Mouse (Mus musculus) heart, embryonic 14.5 days (tissue): Measurements from ENCODE around the gene Gm11567. TPM values are rescaled to one million over a fixed set of nuclear protein-coding genes. Genes with fewer than 3 reads are reported as not detected.
"Not testable (repeated sequence)": the region's sequence is repeated elsewhere in the genome, so short reads cannot be mapped to it uniquely, and the experiment has no call there.

ENCODE experiments used
- ATAC-seq: fragments of 200-750 bp; cut with Nextera tagmentation; 2 replicates; pipeline ENCODE4 v1.8.0; 2017; ENCODE audit warnings: low read depth, moderate TSS enrichment; ENCODE audit not compliant: insufficient number of reproducible peaks, insufficient read depth, low FRiP score
- H3K27ac ChIP-seq, 2 experiments: fragments of 200-500 bp in 1 of 2; fragments of 300-500 bp in 1 of 2; sonication (generic) in 1 of 2; replicated peaks in 1 of 2; 2 replicates each; pipeline ENCODE4 v1.5.1; 2012 to 2014; ENCODE audit warnings: low read depth in 2 of 2, low read length in 2 of 2, control low read depth in 1 of 2, mild to moderate bottlenecking in 1 of 2, mixed read lengths in 1 of 2; ENCODE audit not compliant: control insufficient read depth in 1 of 2, insufficient read depth in 1 of 2
- H3K27me3 ChIP-seq: fragments of 300-500 bp; sonication (generic); 2 replicates; pipeline ENCODE4 v1.6.1; 2014; ENCODE audit warnings: mild to moderate bottlenecking, low read length, control low read depth; ENCODE audit not compliant: control insufficient read depth, insufficient read depth
- H3K36me3 ChIP-seq: fragments of 300-500 bp; sonication (generic); 2 replicates; pipeline ENCODE4 v1.6.1; 2014; ENCODE audit warnings: mild to moderate bottlenecking, control low read depth, low read length, mixed read lengths; ENCODE audit not compliant: control insufficient read depth, insufficient read depth
- H3K4me1 ChIP-seq, 2 experiments: fragments of 200-500 bp in 1 of 2; fragments of 300-500 bp in 1 of 2; sonication (generic) in 1 of 2; 2 replicates each; pipeline ENCODE4 v1.6.1; 2012 to 2014; ENCODE audit warnings: low read length in 2 of 2, control low read depth in 1 of 2, mixed read lengths in 1 of 2; ENCODE audit not compliant: control insufficient read depth in 2 of 2, insufficient read depth in 2 of 2
- H3K4me2 ChIP-seq: fragments of 300-500 bp; sonication (generic); 2 replicates; pipeline ENCODE4 v1.6.1; 2014; ENCODE audit warnings: mild to moderate bottlenecking, low read length
- H3K4me3 ChIP-seq, 2 experiments: fragments of 200-500 bp in 1 of 2; fragments of 300-500 bp in 1 of 2; sonication (generic) in 1 of 2; 2 replicates each; pipeline ENCODE4 v1.5.1; 2012 to 2014; ENCODE audit warnings: low read length in 2 of 2, mild to moderate bottlenecking in 2 of 2, control low read depth in 1 of 2, low read depth in 1 of 2, moderate library complexity in 1 of 2; ENCODE audit not compliant: control insufficient read depth in 1 of 2, insufficient read depth in 1 of 2
- H3K9ac ChIP-seq: fragments of 300-500 bp; sonication (generic); 2 replicates; pipeline ENCODE4 v1.6.1; 2014; ENCODE audit warnings: mild to moderate bottlenecking, low read length
- H3K9me3 ChIP-seq: fragments of 300-500 bp; sonication (generic); 2 replicates; pipeline ENCODE4 v1.6.1; 2016; ENCODE audit warnings: low read length, control low read depth; ENCODE audit not compliant: control insufficient read depth
- WGBS: fragments of 180-500 bp; shearing (Covaris S2); extraction: QIAGEN DNeasy Blood & Tissue Kit; methylation state at CpG from one replicate; pipeline ENCODE4 v1.1.7; 2014; 5-methylcytosine and 5-hydroxymethylcytosine counted together
- polyA plus RNA-seq: library from polyadenylated mRNA; unstranded; fragments of >200 nt; fragmentation: Nextera tagmentation; extraction: Ambion mirVana; gene quantifications from 2 replicates; pipeline ENCODE4 v1.2.1, GENCODE M21; 2014

The Gm11567 gene
- polyA plus RNA-seq: not detected in 2 replicates

GRCm38 (mm10) chr11:99878887-99879286 lies at the start of gene Gm11567:
TSS of gene Gm11567 (plus strand) at chr11:99879187.
- not testable (repeated sequence) for H3K4me2 ChIP-seq, ATAC-seq, H3K4me1 ChIP-seq, H3K27ac ChIP-seq, H3K9me3 ChIP-seq, H3K9ac ChIP-seq, H3K36me3 ChIP-seq, H3K27me3 ChIP-seq, H3K4me3 ChIP-seq
- WGBS: 36% methylated on average over 1 of the region's 1 CpGs

GRCm38 (mm10) chr11:99837966-99838365 lies 41.0 kb upstream of the Gm11567 start, which contains the start of gene 2300003K06Rik:
TSS of gene 2300003K06Rik (minus strand) at chr11:99838066.
- Histone ChIP-seq H3K36me3 (no peaks in the 10 kb centered on the region), H3K27me3 (no peaks in the 10 kb centered on the region), H3K27ac (no peak within 1 kb of the TSS), H3K9ac (no peak within 1 kb of the TSS), H3K4me1 (no peaks in the 10 kb centered on the region), H3K4me3 (no peak within 1 kb of the TSS), H3K4me2 (no peak within 1 kb of the TSS), H3K9me3 (no peaks in the 10 kb centered on the region)
- WGBS: 71% methylated on average over 1 of the region's 1 CpGs
- ATAC-seq: no peak

GRCm38 (mm10) chr11:99842185-99842584 lies 36.8 kb upstream of the Gm11567 start:
- H3K27me3 ChIP-seq: no peaks in the 10 kb centered on the region; the same call in 1 of the 2 replicates
- no peak overlapping the region for H3K4me2 ChIP-seq
- no peaks in the 10 kb centered on the region for H3K4me1 ChIP-seq
- 68% methylated on average over 1 of the region's 1 CpGs for WGBS
- ATAC-seq: no peak
- H3K9ac ChIP-seq: no peak overlapping the region
- no peak overlapping the region for H3K4me3 ChIP-seq
- no peaks in the 10 kb centered on the region for H3K36me3 ChIP-seq
- no peaks in the 10 kb centered on the region for H3K9me3 ChIP-seq
- H3K27ac ChIP-seq: no peak overlapping the region

GRCm38 (mm10) chr11:99846746-99847145 lies 32.2 kb upstream of the Gm11567 start:
- no peak overlapping the region for H3K4me2 ChIP-seq
- H3K36me3 ChIP-seq: no peaks in the 10 kb centered on the region
- 71% methylated on average over 2 of the region's 2 CpGs for WGBS
- H3K9ac ChIP-seq: no peak overlapping the region
- H3K27ac ChIP-seq: no peak overlapping the region
- H3K4me3 ChIP-seq: no peak overlapping the region
- no peak for ATAC-seq
- H3K9me3 ChIP-seq: no peaks in the 10 kb centered on the region
- no peaks in the 10 kb centered on the region for H3K4me1 ChIP-seq
- no peaks in the 10 kb centered on the region; the same call in 1 of the 2 replicates for H3K27me3 ChIP-seq

GRCm38 (mm10) chr11:99851508-99851907 lies 27.5 kb upstream of the Gm11567 start, which contains the start of gene Krtap4-16:
TSS of gene Krtap4-16 (minus strand) at chr11:99851608.
- Histone ChIP-seq H3K27ac (no peak within 1 kb of the TSS), H3K4me1 (no peaks in the 10 kb centered on the region), H3K27me3 (no peaks in the 10 kb centered on the region), H3K4me3 (no peak within 1 kb of the TSS), H3K36me3 (no peaks in the 10 kb centered on the region), H3K9ac (no peak within 1 kb of the TSS), H3K4me2 (no peak within 1 kb of the TSS), H3K9me3 (no peaks in the 10 kb centered on the region)
- ATAC-seq: no peak

- Histone ChIP-seq H3K27me3 (no peaks in the 10 kb centered on the region), H3K4me3 (no peak overlapping the region), H3K9ac (no peak overlapping the region), H3K27ac (no peak overlapping the region), H3K36me3 (no peaks in the 10 kb centered on the region), H3K4me2 (no peak overlapping the region), H3K4me1 (no peaks in the 10 kb centered on the region), H3K9me3 (no peaks in the 10 kb centered on the region)
- no peak for ATAC-seq
- 57% methylated on average over 3 of the region's 3 CpGs for WGBS
Measured at GRCm38 (mm10) chr11:99854121-99854520, 24.9 kb upstream of the Gm11567 start.

GRCm38 (mm10) chr11:99857617-99858016 lies 21.4 kb upstream of the Gm11567 start, which contains the start of gene Gm11568:
TSS of gene Gm11568 (plus strand) at chr11:99857917.
- H3K9ac ChIP-seq: no peak within 1 kb of the TSS
- no peaks in the 10 kb centered on the region for H3K27me3 ChIP-seq
- no peaks in the 10 kb centered on the region for H3K4me1 ChIP-seq
- H3K4me2 ChIP-seq: no peak within 1 kb of the TSS
- no peak within 1 kb of the TSS for H3K4me3 ChIP-seq
- 81% methylated on average over 2 of the region's 2 CpGs for WGBS
- H3K9me3 ChIP-seq: no peaks in the 10 kb centered on the region
- no peaks in the 10 kb centered on the region for H3K36me3 ChIP-seq
- ATAC-seq: no peak
- H3K27ac ChIP-seq: no peak within 1 kb of the TSS

GRCm38 (mm10) chr11:99858761-99859160 lies 20.2 kb upstream of the Gm11567 start:
- Histone ChIP-seq H3K9ac (no peak overlapping the region), H3K4me2 (no peak overlapping the region), H3K36me3 (no peaks in the 10 kb centered on the region), H3K9me3 (no peaks in the 10 kb centered on the region), H3K27me3 (no peaks in the 10 kb centered on the region), H3K4me3 (no peak overlapping the region), H3K4me1 (no peaks in the 10 kb centered on the region), H3K27ac (no peak overlapping the region)
- WGBS: 81% methylated on average over 2 of the region's 2 CpGs
- no peak for ATAC-seq
